Mouse (Mus musculus) hindbrain, embryonic 12.5 days (tissue): ENCODE measurements at regions not wholly inside any gene's neighbourhood (a gene's known extent, or its start where the extent isn't known, plus 50 kb on each side); places are given as distances from the start of the nearest gene placed in this dataset.

Source experiments
- ATAC-seq: fragments of 200-750 bp; cut with Nextera tagmentation; 2 replicates; pipeline ENCODE4 v1.8.0; 2017; ENCODE audit warnings: moderate TSS enrichment; ENCODE audit not compliant: low FRiP score
- H3K27ac ChIP-seq: fragments of 300-500 bp; sonication (generic); 2 replicates; pipeline ENCODE4 v1.5.1; 2016; ENCODE audit warnings: mild to moderate bottlenecking
- H3K27me3 ChIP-seq: fragments of 300-500 bp; sonication (generic); 2 replicates; pipeline ENCODE4 v1.6.1; 2016; ENCODE audit warnings: mild to moderate bottlenecking
- H3K36me3 ChIP-seq: fragments of 300-500 bp; sonication (generic); 2 replicates; pipeline ENCODE4 v1.6.1; 2016; ENCODE audit warnings: mild to moderate bottlenecking
- H3K4me1 ChIP-seq: fragments of 300-500 bp; sonication (generic); 2 replicates; pipeline ENCODE4 v1.6.1; 2016
- H3K4me2 ChIP-seq: fragments of 300-500 bp; sonication (generic); replicated peaks from 2 replicates; pipeline ENCODE4 v1.6.1; 2016; ENCODE audit warnings: mild to moderate bottlenecking
- H3K4me3 ChIP-seq: fragments of 300-500 bp; sonication (generic); 2 replicates; pipeline ENCODE4 v1.5.1; 2016; ENCODE audit warnings: mild to moderate bottlenecking
- H3K9ac ChIP-seq: fragments of 300-500 bp; sonication (generic); 2 replicates; pipeline ENCODE4 v1.6.1; 2016; ENCODE audit warnings: mild to moderate bottlenecking, moderate library complexity
- H3K9me3 ChIP-seq: fragments of 300-500 bp; sonication (generic); replicated peaks from 2 replicates; pipeline ENCODE4 v1.6.1; 2016; ENCODE audit warnings: mild to moderate bottlenecking
- WGBS: fragments of 180-500 bp; shearing (Covaris S2); methylation state at CpG from one replicate; pipeline ENCODE4 v1.1.7; 2016; 5-methylcytosine and 5-hydroxymethylcytosine counted together

GRCm38 (mm10) chr1:185868721-185869120, 248.4 kb downstream of the Lyplal1 start:
- ATAC-seq, result no peak
- Histone ChIP-seq H3K27ac (no peak overlapping the region), H3K9me3 (no peaks in the 10 kb centered on the region), H3K9ac (no peak overlapping the region), H3K4me1 (no peaks in the 10 kb centered on the region), H3K4me3 (no peak overlapping the region), H3K27me3 (no peaks in the 10 kb centered on the region), H3K36me3 (no peaks in the 10 kb centered on the region), H3K4me2 (no peak overlapping the region)
- WGBS, result 87% methylated on average over 4 of the region's 4 CpGs

GRCm38 (mm10) chr1:185887031-185887430, 230.1 kb downstream of the Lyplal1 start:
- WGBS, result 92% methylated on average over 1 of the region's 1 CpGs
- Histone ChIP-seq H3K4me2 (no peak overlapping the region), H3K9me3 (no peaks in the 10 kb centered on the region), H3K27me3 (no peaks in the 10 kb centered on the region), H3K9ac (no peak overlapping the region), H3K27ac (no peak overlapping the region), H3K4me1 (no peaks in the 10 kb centered on the region), H3K36me3 (no peaks in the 10 kb centered on the region), H3K4me3 (no peak overlapping the region)
- ATAC-seq, result no peak

- WGBS, result 87% methylated on average over 4 of the region's 4 CpGs
- ATAC-seq, result no peak
- Histone ChIP-seq H3K27ac (no peak overlapping the region), H3K27me3 (no peaks in the 10 kb centered on the region), H3K36me3 (no peaks in the 10 kb centered on the region), H3K4me3 (no peak overlapping the region), H3K4me1 (no peaks in the 10 kb centered on the region), H3K9ac (no peak overlapping the region), H3K9me3 (no peaks in the 10 kb centered on the region), H3K4me2 (no peak overlapping the region)
Observed at GRCm38 (mm10) chr1:185891814-185892213, 225.3 kb downstream of the Lyplal1 start.

GRCm38 (mm10) chr1:185893421-185893820, 223.7 kb downstream of the Lyplal1 start:
- no peaks in the 10 kb centered on the region for H3K9me3 ChIP-seq
- ATAC-seq, result no peak
- H3K27ac ChIP-seq, result no peak overlapping the region
- H3K27me3 ChIP-seq, result no peaks in the 10 kb centered on the region
- no peak overlapping the region for H3K9ac ChIP-seq
- H3K4me3 ChIP-seq, result no peak overlapping the region
- no peaks in the 10 kb centered on the region for H3K36me3 ChIP-seq
- WGBS, result 47% methylated on average over 4 of the region's 4 CpGs
- no peaks in the 10 kb centered on the region for H3K4me1 ChIP-seq
- H3K4me2 ChIP-seq, result no peak overlapping the region

- Histone ChIP-seq H3K36me3 (no peaks in the 10 kb centered on the region), H3K4me3 (no peak overlapping the region), H3K4me1 (no peaks in the 10 kb centered on the region), H3K9me3 (0 out of 2 replicates have a peak, but pooled peaks cover 6% of the 10 kb centered on the region), H3K27me3 (no peaks in the 10 kb centered on the region), H3K27ac (no peak overlapping the region), H3K9ac (no peak overlapping the region), H3K4me2 (no peak overlapping the region)
- ATAC-seq, result no peak
- 73% methylated on average over 9 of the region's 9 CpGs for WGBS
Observed at GRCm38 (mm10) chr1:185898475-185898874, 218.6 kb downstream of the Lyplal1 start.

- H3K36me3 ChIP-seq, result no peaks in the 10 kb centered on the region
- no peak overlapping the region for H3K4me3 ChIP-seq
- H3K27me3 ChIP-seq, result no peaks in the 10 kb centered on the region
- H3K27ac ChIP-seq, result no peak overlapping the region
- H3K9me3 ChIP-seq, result 0 out of 2 replicates have a peak, but pooled peaks cover 6% of the 10 kb centered on the region
- H3K9ac ChIP-seq, result no peak overlapping the region
- no peak for ATAC-seq
- no peak overlapping the region for H3K4me2 ChIP-seq
- 82% methylated on average over 3 of the region's 3 CpGs for WGBS
- no peaks in the 10 kb centered on the region for H3K4me1 ChIP-seq
Observed at GRCm38 (mm10) chr1:185900316-185900715, 216.8 kb downstream of the Lyplal1 start.

GRCm38 (mm10) chr1:185902395-185902794, 214.7 kb downstream of the Lyplal1 start:
- Histone ChIP-seq H3K9ac (no peak overlapping the region), H3K27ac (no peak overlapping the region), H3K4me1 (no peaks in the 10 kb centered on the region), H3K4me2 (no peak overlapping the region), H3K27me3 (no peaks in the 10 kb centered on the region), H3K4me3 (no peak overlapping the region), H3K9me3 (0 out of 2 replicates have a peak, but pooled peaks cover 6% of the 10 kb centered on the region), H3K36me3 (no peaks in the 10 kb centered on the region)
- ATAC-seq, result no peak
- 91% methylated on average over 3 of the region's 3 CpGs for WGBS

- H3K9ac ChIP-seq, result no peak overlapping the region
- no peak overlapping the region for H3K4me2 ChIP-seq
- no peaks in the 10 kb centered on the region for H3K36me3 ChIP-seq
- H3K9me3 ChIP-seq, result 0 out of 2 replicates have a peak, but pooled peaks cover 6% of the 10 kb centered on the region
- H3K27me3 ChIP-seq, result no peaks in the 10 kb centered on the region
- no peaks in the 10 kb centered on the region for H3K4me1 ChIP-seq
- H3K27ac ChIP-seq, result no peak overlapping the region
- no peak for ATAC-seq
- no peak overlapping the region for H3K4me3 ChIP-seq
- 86% methylated on average over 7 of the region's 7 CpGs for WGBS
Observed at GRCm38 (mm10) chr1:185905666-185906065, 211.4 kb downstream of the Lyplal1 start.

GRCm38 (mm10) chr1:185915579-185915978, 201.5 kb downstream of the Lyplal1 start:
- H3K9me3 ChIP-seq, result no peaks in the 10 kb centered on the region
- H3K9ac ChIP-seq, result no peak overlapping the region
- no peaks in the 10 kb centered on the region for H3K4me1 ChIP-seq
- no peaks in the 10 kb centered on the region for H3K36me3 ChIP-seq
- no peak overlapping the region for H3K4me2 ChIP-seq
- no peak overlapping the region for H3K4me3 ChIP-seq
- no peak overlapping the region for H3K27ac ChIP-seq
- H3K27me3 ChIP-seq, result no peaks in the 10 kb centered on the region
- no peak for ATAC-seq
- 50% methylated on average over 2 of the region's 2 CpGs for WGBS

- no peaks in the 10 kb centered on the region for H3K4me1 ChIP-seq
- ATAC-seq, result no peak
- H3K36me3 ChIP-seq, result no peaks in the 10 kb centered on the region
- no peak overlapping the region for H3K27ac ChIP-seq
- WGBS, result 88% methylated on average over 1 of the region's 1 CpGs
- H3K4me3 ChIP-seq, result no peak overlapping the region
- no peak overlapping the region for H3K9ac ChIP-seq
- H3K27me3 ChIP-seq, result no peaks in the 10 kb centered on the region
- H3K9me3 ChIP-seq, result no peaks in the 10 kb centered on the region
- H3K4me2 ChIP-seq, result no peak overlapping the region
Observed at GRCm38 (mm10) chr1:185918663-185919062, 198.4 kb downstream of the Lyplal1 start.

- no peaks in the 10 kb centered on the region for H3K27me3 ChIP-seq
- 73% methylated on average over 2 of the region's 2 CpGs for WGBS
- no peaks in the 10 kb centered on the region for H3K9me3 ChIP-seq
- no peak overlapping the region for H3K4me3 ChIP-seq
- H3K36me3 ChIP-seq, result no peaks in the 10 kb centered on the region
- no peak overlapping the region for H3K27ac ChIP-seq
- no peak for ATAC-seq
- H3K9ac ChIP-seq, result no peak overlapping the region
- no peak overlapping the region for H3K4me2 ChIP-seq
- H3K4me1 ChIP-seq, result no peaks in the 10 kb centered on the region
Observed at GRCm38 (mm10) chr1:185923723-185924122, 193.4 kb downstream of the Lyplal1 start.

- Histone ChIP-seq H3K36me3 (no peaks in the 10 kb centered on the region), H3K4me2 (no peak overlapping the region), H3K9me3 (no peaks in the 10 kb centered on the region), H3K4me1 (no peaks in the 10 kb centered on the region), H3K4me3 (no peak overlapping the region), H3K9ac (no peak overlapping the region), H3K27ac (no peak overlapping the region), H3K27me3 (no peaks in the 10 kb centered on the region)
- no peak for ATAC-seq
- 11% methylated on average over 2 of the region's 2 CpGs for WGBS
Observed at GRCm38 (mm10) chr1:185929000-185929399, 188.1 kb downstream of the Lyplal1 start.

GRCm38 (mm10) chr1:185929761-185930160, 187.3 kb downstream of the Lyplal1 start:
- no peak overlapping the region for H3K27ac ChIP-seq
- H3K9me3 ChIP-seq, result no peaks in the 10 kb centered on the region
- no peaks in the 10 kb centered on the region for H3K36me3 ChIP-seq
- no peak overlapping the region for H3K9ac ChIP-seq
- ATAC-seq, result no peak
- no peak overlapping the region for H3K4me3 ChIP-seq
- H3K4me2 ChIP-seq, result no peak overlapping the region
- no peaks in the 10 kb centered on the region for H3K4me1 ChIP-seq
- no peaks in the 10 kb centered on the region for H3K27me3 ChIP-seq
- WGBS, result 86% methylated on average over 5 of the region's 5 CpGs
